Mouse (Mus musculus) brain, embryonic 18.5 days (tissue): ENCODE results near the gene Lin7c.
"Not testable (repeated sequence)": the region's sequence is repeated elsewhere in the genome, so short reads cannot be mapped to it uniquely, and the experiment has no call there.

ENCODE experiments used
- DNase-seq: peaks from one replicate; pipeline ENCODE4 v3.0.0-alpha.2; 2012; ENCODE audit warnings: low read depth, low spot score

The Lin7c gene

GRCm38 (mm10) chr2:109890597-109890996, at the start of gene Lin7c:
TSS of gene Lin7c (plus strand) at chr2:109890853.
- DNase-seq: peak; percentile 85

- no peak for DNase-seq
Observed at GRCm38 (mm10) chr2:109846401-109846800, 44.3 kb upstream of the Lin7c start.

GRCm38 (mm10) chr2:109848305-109848704, 42.3 kb upstream of the Lin7c start:
- no peak for DNase-seq

GRCm38 (mm10) chr2:109848715-109849114, 41.9 kb upstream of the Lin7c start:
- no peak for DNase-seq

- no peak for DNase-seq
Observed at GRCm38 (mm10) chr2:109855601-109856000, 35.1 kb upstream of the Lin7c start.

GRCm38 (mm10) chr2:109859671-109860070, 31.0 kb upstream of the Lin7c start:
- DNase-seq: no peak

- no peak for DNase-seq
Observed at GRCm38 (mm10) chr2:109860832-109861231, 29.8 kb upstream of the Lin7c start.

- not testable (repeated sequence) for DNase-seq
Observed at GRCm38 (mm10) chr2:109879429-109879828, 11.2 kb upstream of the Lin7c start.

GRCm38 (mm10) chr2:109881111-109881510, 9.5 kb upstream of the Lin7c start:
- DNase-seq: no peak

- DNase-seq: no peak
Observed at GRCm38 (mm10) chr2:109881625-109882024, 9.0 kb upstream of the Lin7c start.

- no peak for DNase-seq
Observed at GRCm38 (mm10) chr2:109884106-109884505, 6.5 kb upstream of the Lin7c start.

- no peak for DNase-seq
Observed at GRCm38 (mm10) chr2:109884507-109884906, 6.1 kb upstream of the Lin7c start.

GRCm38 (mm10) chr2:109890068-109890467, 585 bp upstream of the Lin7c start:
- no peak for DNase-seq

- DNase-seq: no peak
Observed at GRCm38 (mm10) chr2:109891031-109891430, 378 bp downstream of the Lin7c start.

GRCm38 (mm10) chr2:109891471-109891870, 818 bp downstream of the Lin7c start:
- no peak for DNase-seq

GRCm38 (mm10) chr2:109896311-109896710, 5.7 kb downstream of the Lin7c start:
- no peak for DNase-seq

- no peak for DNase-seq
Observed at GRCm38 (mm10) chr2:109902869-109903268, 12.2 kb downstream of the Lin7c start.

GRCm38 (mm10) chr2:109904171-109904821, 13.6 kb downstream of the Lin7c start:
- DNase-seq: peak; percentile 80

GRCm38 (mm10) chr2:109909122-109909521, 18.5 kb downstream of the Lin7c start:
- DNase-seq: no peak

GRCm38 (mm10) chr2:109912216-109912615, 21.6 kb downstream of the Lin7c start:
- no peak for DNase-seq

- no peak for DNase-seq
Observed at GRCm38 (mm10) chr2:109912766-109913165, 22.1 kb downstream of the Lin7c start.

GRCm38 (mm10) chr2:109913241-109913640, 22.6 kb downstream of the Lin7c start:
- no peak for DNase-seq

- no peak for DNase-seq
Observed at GRCm38 (mm10) chr2:109914601-109915000, 23.9 kb downstream of the Lin7c start.
